Mouse (Mus musculus): Measurements from ENCODE around the gene Ccdc60. TPM values are rescaled to one million over a fixed set of nuclear protein-coding genes. Genes with fewer than 3 reads are reported as not detected.

The Ccdc60 gene
- polyA plus RNA-seq, 1 experiment from 2014 or later = 1.9 TPM

DNA sequence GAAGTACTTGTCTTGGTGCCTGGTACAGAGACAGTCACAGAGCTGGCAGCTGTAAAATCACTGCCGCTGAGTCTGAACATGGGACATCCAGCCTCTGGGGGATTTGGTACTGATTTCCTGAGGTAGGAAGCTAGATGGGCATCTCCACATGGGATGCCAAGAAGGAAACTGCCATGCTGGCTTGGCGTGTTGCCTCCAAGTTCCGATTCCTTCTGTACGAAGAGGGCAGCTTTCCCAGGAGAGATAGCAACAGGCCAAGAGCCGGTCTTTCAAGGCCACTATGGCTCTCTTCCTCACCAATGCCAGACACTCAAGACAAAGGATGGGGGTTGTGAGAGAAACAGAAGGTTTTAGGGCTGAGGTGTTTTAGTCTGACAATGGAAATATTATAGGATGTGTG lies 26.8 kb downstream of the Ccdc60 start:
- no peaks in the 10 kb centered on the region for H3K4me1 ChIP-seq (ENCODE audit: control insufficient read depth, insufficient read depth, low read length)
- DNase-seq (ENCODE audit: low spot score) = no peak
- no peak for ATAC-seq (ENCODE audit: low read depth)
- 89% methylated on average over 5 of the region's 5 CpGs for WGBS
- H3K4me2 ChIP-seq (ENCODE audit: low read depth, low read length) = no peak overlapping the region
- no peak overlapping the region for H3K4me3 ChIP-seq (ENCODE audit: low read depth, low read length)
- no peak overlapping the region for H3K27ac ChIP-seq (replicated peaks; ENCODE audit: low read depth, low read length)
- H3K9me3 ChIP-seq (ENCODE audit: control insufficient read depth, low read length) = no peaks in the 10 kb centered on the region
- no peak overlapping the region for H3K9ac ChIP-seq (ENCODE audit: low read depth, low read length)
- no peaks in the 10 kb centered on the region for H3K27me3 ChIP-seq (replicated peaks; ENCODE audit: control insufficient read depth, insufficient read depth, low read length)
- no peaks in the 10 kb centered on the region for H3K36me3 ChIP-seq (ENCODE audit: control insufficient read depth, insufficient read depth, low read length)

GRCm38 (mm10) chr5:116260356-116260755 lies 28.4 kb downstream of the Ccdc60 start:
- WGBS = 77% methylated on average over 5 of the region's 5 CpGs
- no peak overlapping the region for H3K4me3 ChIP-seq (ENCODE audit: low read depth, low read length)
- H3K9me3 ChIP-seq (ENCODE audit: control insufficient read depth, low read length) = no peaks in the 10 kb centered on the region

GRCm38 (mm10) chr5:116258321-116258860 lies 30.4 kb downstream of the Ccdc60 start:
- H3K4me3 ChIP-seq (ENCODE audit: low read depth, low read length) = no peak overlapping the region
- no peaks in the 10 kb centered on the region for H3K36me3 ChIP-seq (ENCODE audit: control insufficient read depth, insufficient read depth, low read length)
- H3K9ac ChIP-seq (ENCODE audit: low read depth, low read length) = no peak overlapping the region
- DNase-seq (ENCODE audit: low spot score) = no peak
- H3K4me1 ChIP-seq (ENCODE audit: control insufficient read depth, insufficient read depth, low read length) = no peaks in the 10 kb centered on the region
- H3K27me3 ChIP-seq (replicated peaks; ENCODE audit: control insufficient read depth, insufficient read depth, low read length) = no peaks in the 10 kb centered on the region
- 57% methylated on average over 7 of the region's 8 CpGs for WGBS
- no peaks in the 10 kb centered on the region for H3K9me3 ChIP-seq (ENCODE audit: control insufficient read depth, low read length)
- H3K4me2 ChIP-seq (ENCODE audit: low read depth, low read length) = no peak overlapping the region
- no peak overlapping the region for H3K27ac ChIP-seq (replicated peaks; ENCODE audit: low read depth, low read length)
- ATAC-seq (ENCODE audit: low read depth) = no peak

More at GRCm38 (mm10) chr5:116260356-116260755, 28.4 kb downstream of the Ccdc60 start:
- Histone ChIP-seq H3K4me1 (ENCODE audit: control insufficient read depth, insufficient read depth, low read length) (no peaks in the 10 kb centered on the region), H3K36me3 (ENCODE audit: control insufficient read depth, insufficient read depth, low read length) (no peaks in the 10 kb centered on the region), H3K27ac (replicated peaks; ENCODE audit: low read depth, low read length) (no peak overlapping the region), H3K27me3 (replicated peaks; ENCODE audit: control insufficient read depth, insufficient read depth, low read length) (no peaks in the 10 kb centered on the region), H3K4me2 (ENCODE audit: low read depth, low read length) (no peak overlapping the region), H3K9ac (ENCODE audit: low read depth, low read length) (no peak overlapping the region)
- DNase-seq (ENCODE audit: low spot score) (no peak), ATAC-seq (ENCODE audit: low read depth) (no peak)

GRCm38 (mm10) chr5:116253914-116254313 lies 34.9 kb downstream of the Ccdc60 start:
- Histone ChIP-seq H3K36me3 (ENCODE audit: control insufficient read depth, insufficient read depth, low read length) (no peaks in the 10 kb centered on the region), H3K9me3 (ENCODE audit: control insufficient read depth, low read length) (no peaks in the 10 kb centered on the region), H3K27me3 (replicated peaks; ENCODE audit: control insufficient read depth, insufficient read depth, low read length) (no peaks in the 10 kb centered on the region), H3K9ac (ENCODE audit: low read depth, low read length) (no peak overlapping the region), H3K4me2 (ENCODE audit: low read depth, low read length) (no peak overlapping the region), H3K4me3 (ENCODE audit: low read depth, low read length) (no peak overlapping the region), H3K27ac (replicated peaks; ENCODE audit: low read depth, low read length) (no peak overlapping the region), H3K4me1 (ENCODE audit: control insufficient read depth, insufficient read depth, low read length) (no peaks in the 10 kb centered on the region)
- ATAC-seq (ENCODE audit: low read depth) (no peak), DNase-seq (ENCODE audit: low spot score) (no peak)
- 85% methylated on average over 4 of the region's 4 CpGs for WGBS

- Histone ChIP-seq H3K9me3 (ENCODE audit: control insufficient read depth, low read length) (no peaks in the 10 kb centered on the region), H3K27ac (replicated peaks; ENCODE audit: low read depth, low read length) (no peak overlapping the region), H3K36me3 (ENCODE audit: control insufficient read depth, insufficient read depth, low read length) (no peaks in the 10 kb centered on the region), H3K4me3 (ENCODE audit: low read depth, low read length) (no peak overlapping the region), H3K4me1 (ENCODE audit: control insufficient read depth, insufficient read depth, low read length) (no peaks in the 10 kb centered on the region), H3K4me2 (ENCODE audit: low read depth, low read length) (no peak overlapping the region), H3K27me3 (replicated peaks; ENCODE audit: control insufficient read depth, insufficient read depth, low read length) (no peaks in the 10 kb centered on the region), H3K9ac (ENCODE audit: low read depth, low read length) (no peak overlapping the region)
- no peak for DNase-seq (ENCODE audit: low spot score)
- ATAC-seq (ENCODE audit: low read depth) = no peak
- WGBS = 79% methylated on average over 6 of the region's 6 CpGs
Measured at GRCm38 (mm10) chr5:116252186-116252585, 36.6 kb downstream of the Ccdc60 start.

- no peaks in the 10 kb centered on the region for H3K9me3 ChIP-seq (ENCODE audit: control insufficient read depth, low read length)
- H3K4me1 ChIP-seq (ENCODE audit: control insufficient read depth, insufficient read depth, low read length) = no peaks in the 10 kb centered on the region
- H3K27ac ChIP-seq (replicated peaks; ENCODE audit: low read depth, low read length) = no peak overlapping the region
- no peak overlapping the region for H3K9ac ChIP-seq (ENCODE audit: low read depth, low read length)
- no peaks in the 10 kb centered on the region for H3K36me3 ChIP-seq (ENCODE audit: control insufficient read depth, insufficient read depth, low read length)
- no peak overlapping the region for H3K4me2 ChIP-seq (ENCODE audit: low read depth, low read length)
- H3K4me3 ChIP-seq (ENCODE audit: low read depth, low read length) = no peak overlapping the region
- DNase-seq (ENCODE audit: low spot score) (no peak), ATAC-seq (ENCODE audit: low read depth) (no peak)
- WGBS = 84% methylated on average over 7 of the region's 7 CpGs
- no peaks in the 10 kb centered on the region for H3K27me3 ChIP-seq (replicated peaks; ENCODE audit: control insufficient read depth, insufficient read depth, low read length)
Measured at GRCm38 (mm10) chr5:116246642-116247041, 42.1 kb downstream of the Ccdc60 start.

- H3K4me2 ChIP-seq (ENCODE audit: low read depth, low read length) = no peak overlapping the region
Measured at GRCm38 (mm10) chr5:116244476-116244875, 44.3 kb downstream of the Ccdc60 start.

GRCm38 (mm10) chr5:116243622-116244021 lies 45.2 kb downstream of the Ccdc60 start:
- no peaks in the 10 kb centered on the region for H3K36me3 ChIP-seq (ENCODE audit: control insufficient read depth, insufficient read depth, low read length)
- ATAC-seq (ENCODE audit: low read depth) (no peak), DNase-seq (ENCODE audit: low spot score) (no peak)
- H3K27me3 ChIP-seq (replicated peaks; ENCODE audit: control insufficient read depth, insufficient read depth, low read length) = no peaks in the 10 kb centered on the region
- H3K4me2 ChIP-seq (ENCODE audit: low read depth, low read length) = no peak overlapping the region
- H3K27ac ChIP-seq (replicated peaks; ENCODE audit: low read depth, low read length) = no peak overlapping the region
- H3K4me3 ChIP-seq (ENCODE audit: low read depth, low read length) = no peak overlapping the region
- no peaks in the 10 kb centered on the region for H3K4me1 ChIP-seq (ENCODE audit: control insufficient read depth, insufficient read depth, low read length)
- no peaks in the 10 kb centered on the region for H3K9me3 ChIP-seq (ENCODE audit: control insufficient read depth, low read length)
- no peak overlapping the region for H3K9ac ChIP-seq (ENCODE audit: low read depth, low read length)
- WGBS = 79% methylated on average over 9 of the region's 9 CpGs

More at GRCm38 (mm10) chr5:116244476-116244875, 44.3 kb downstream of the Ccdc60 start:
- no peak overlapping the region for H3K27ac ChIP-seq (replicated peaks; ENCODE audit: low read depth, low read length)
- H3K9ac ChIP-seq (ENCODE audit: low read depth, low read length) = no peak overlapping the region
- no peaks in the 10 kb centered on the region for H3K4me1 ChIP-seq (ENCODE audit: control insufficient read depth, insufficient read depth, low read length)
- no peak overlapping the region for H3K4me3 ChIP-seq (ENCODE audit: low read depth, low read length)
- H3K36me3 ChIP-seq (ENCODE audit: control insufficient read depth, insufficient read depth, low read length) = no peaks in the 10 kb centered on the region
- no peaks in the 10 kb centered on the region for H3K9me3 ChIP-seq (ENCODE audit: control insufficient read depth, low read length)
- DNase-seq (ENCODE audit: low spot score) = no peak
- no peaks in the 10 kb centered on the region for H3K27me3 ChIP-seq (replicated peaks; ENCODE audit: control insufficient read depth, insufficient read depth, low read length)
- 65% methylated on average over 3 of the region's 3 CpGs for WGBS
- ATAC-seq (ENCODE audit: low read depth) = no peak

Measured in embryonic facial prominence, embryonic 14.5 days (tissue).